Mouse (Mus musculus) testis, postnatal 10 days (tissue): ENCODE results near the gene Fbxo3.
"Not testable (repeated sequence)": the region's sequence is repeated elsewhere in the genome, so short reads cannot be mapped to it uniquely, and the experiment has no call there.

Source experiments
- DNase-seq: peaks from one replicate; pipeline ENCODE4 v3.0.0; 2021; ENCODE audit warnings: low spot score

Fbxo3 gene

GRCm38 (mm10) chr2:104096796-104097195 is 69.3 kb downstream of the Fbxo3 start:
- not testable (repeated sequence) for DNase-seq

DNA sequence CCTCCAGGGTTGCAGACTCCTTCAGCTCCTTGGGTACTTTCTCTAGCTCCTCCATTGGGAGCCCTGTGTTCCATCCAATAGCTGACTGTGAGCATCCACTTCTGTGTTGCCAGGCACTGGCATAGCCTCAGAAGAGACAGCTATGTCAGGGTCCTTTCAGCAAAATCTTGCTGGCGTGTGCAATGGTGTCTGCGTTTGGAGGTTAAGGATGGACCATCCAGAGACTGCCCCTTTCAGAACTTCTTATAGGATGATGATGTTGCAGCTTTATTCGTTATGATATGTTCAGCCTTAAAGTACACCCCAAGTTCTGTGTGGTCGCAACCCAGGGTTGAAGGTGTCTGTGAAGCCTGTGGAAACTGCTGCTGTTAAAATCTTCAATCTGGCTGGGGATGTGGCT is 69.9 kb downstream of the Fbxo3 start:
- not testable (repeated sequence) for DNase-seq

DNA sequence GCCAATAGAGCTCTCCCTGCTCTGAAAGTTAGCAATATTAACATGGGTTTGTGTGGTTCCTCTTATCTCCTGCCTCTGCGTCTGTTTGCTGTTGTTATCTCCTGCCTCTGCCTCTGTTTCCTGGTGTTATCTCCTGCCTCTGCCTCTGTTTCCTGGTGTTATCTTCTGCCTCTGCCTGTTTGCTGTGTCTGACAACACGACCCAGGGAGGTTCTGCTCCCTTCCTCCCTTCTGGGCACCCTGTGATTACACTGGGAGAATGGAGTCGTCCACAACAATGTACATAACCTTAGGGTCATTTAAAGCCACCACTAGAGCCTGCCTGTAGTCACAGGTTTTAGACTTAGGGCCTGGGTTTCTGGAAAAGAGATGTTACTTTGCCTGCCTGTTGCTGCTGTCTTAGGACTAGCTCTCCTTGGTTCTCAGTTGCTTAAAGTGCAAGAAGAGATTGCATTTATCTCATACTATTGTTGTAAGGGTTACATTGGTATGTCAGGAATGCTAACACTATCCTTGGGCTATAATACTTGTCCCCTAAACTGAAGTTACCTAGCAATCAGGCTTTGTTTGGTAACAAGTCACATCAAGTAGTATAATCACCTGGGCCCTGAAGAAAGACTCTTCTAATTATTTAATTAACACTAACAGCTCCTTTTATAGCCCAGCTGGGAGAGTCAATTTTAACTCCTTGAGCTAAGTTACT is 71.2 kb downstream of the Fbxo3 start:
- no peak for DNase-seq

GRCm38 (mm10) chr2:104099231-104099585 is 71.7 kb downstream of the Fbxo3 start:
- DNase-seq = no peak

- no peak for DNase-seq
Measured at GRCm38 (mm10) chr2:104099946-104100345, 72.4 kb downstream of the Fbxo3 start.

DNA sequence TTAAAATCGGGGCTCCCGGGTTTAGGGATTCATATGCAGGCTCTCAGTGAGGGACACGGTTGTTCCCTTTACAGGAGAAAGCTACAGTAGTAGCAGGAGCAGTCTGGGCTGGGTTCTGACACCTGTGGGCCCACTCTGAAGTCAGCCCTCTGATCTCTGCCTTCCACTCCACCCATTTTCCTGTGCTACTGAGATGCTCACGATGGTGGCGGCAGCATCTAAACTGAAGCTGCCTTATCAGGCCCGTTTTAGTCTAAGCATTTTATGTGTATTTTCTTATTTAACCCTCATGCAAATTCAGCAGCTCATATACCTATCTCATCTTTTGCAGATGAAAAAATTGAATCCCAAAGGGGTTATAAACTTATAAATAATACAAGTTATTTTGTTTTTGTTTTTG is 77.3 kb downstream of the Fbxo3 start:
- no peak for DNase-seq

DNA sequence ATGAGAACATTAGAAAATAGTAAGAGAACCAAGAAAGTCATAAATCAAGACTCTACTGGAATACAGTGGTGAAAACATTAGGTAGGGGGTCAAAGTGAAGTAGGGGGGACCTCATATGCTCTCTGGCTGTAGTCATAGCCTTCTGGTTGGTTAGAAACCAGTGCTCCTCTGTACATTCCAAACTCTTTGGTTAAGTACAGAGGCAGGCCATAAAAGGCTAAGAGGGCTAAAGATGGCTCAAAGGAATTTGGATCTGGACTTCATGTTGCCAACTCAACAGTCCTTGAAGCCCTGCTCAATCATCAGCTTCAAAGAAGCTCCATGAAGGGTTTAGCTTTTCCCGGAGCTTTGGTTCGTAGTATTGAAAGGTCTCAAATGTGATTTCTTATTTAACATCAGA is 81.5 kb downstream of the Fbxo3 start:
- DNase-seq = not testable (repeated sequence)

DNA sequence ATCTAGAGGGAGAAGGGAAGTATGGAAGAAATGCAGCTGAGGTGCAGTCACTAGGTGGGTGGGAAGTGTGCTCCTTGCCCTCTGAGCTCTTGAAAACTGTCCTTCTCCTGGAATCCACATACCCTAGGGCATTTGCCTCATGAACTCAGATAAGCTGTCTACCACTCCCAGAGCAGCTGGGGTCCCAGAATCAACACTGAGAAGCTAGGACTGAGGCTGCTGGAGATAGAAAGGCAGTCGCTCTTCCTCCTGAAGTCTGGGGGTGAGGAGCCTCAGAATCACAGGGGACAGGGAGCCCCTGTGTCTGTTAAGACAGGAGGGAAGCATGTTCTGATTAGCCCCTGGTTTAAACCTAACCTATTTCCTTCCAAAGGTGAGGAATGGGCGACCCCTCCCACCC is 82.0 kb downstream of the Fbxo3 start:
- DNase-seq = no peak

DNA sequence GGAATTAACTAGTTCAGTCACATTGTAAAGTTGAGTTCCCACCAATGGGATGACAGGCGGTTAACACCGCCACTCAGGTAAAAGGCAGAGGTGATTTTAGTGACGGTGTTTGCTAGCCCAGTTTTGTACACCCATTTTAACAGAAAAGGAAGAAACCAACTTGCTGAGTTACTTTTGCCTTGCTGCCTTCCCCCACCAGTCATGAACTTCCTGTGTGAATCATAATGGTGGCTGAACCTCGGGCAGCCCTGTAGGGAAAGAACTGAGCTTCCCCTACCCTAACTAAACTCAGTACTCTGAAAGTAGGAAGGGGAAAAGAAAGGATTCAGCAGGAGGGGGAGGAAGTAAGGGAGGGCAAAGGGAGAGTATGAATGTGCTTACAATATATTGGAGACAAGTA is 82.5 kb downstream of the Fbxo3 start:
- DNase-seq = no peak

GRCm38 (mm10) chr2:104111170-104111797 is 83.8 kb downstream of the Fbxo3 start:
- DNase-seq = not testable (repeated sequence)
